Mouse (Mus musculus): ENCODE measurements at regions not wholly inside any gene's neighbourhood (a gene's known extent, or its start where the extent isn't known, plus 50 kb on each side); places are given as distances from the start of the nearest gene placed in this dataset.

DNA sequence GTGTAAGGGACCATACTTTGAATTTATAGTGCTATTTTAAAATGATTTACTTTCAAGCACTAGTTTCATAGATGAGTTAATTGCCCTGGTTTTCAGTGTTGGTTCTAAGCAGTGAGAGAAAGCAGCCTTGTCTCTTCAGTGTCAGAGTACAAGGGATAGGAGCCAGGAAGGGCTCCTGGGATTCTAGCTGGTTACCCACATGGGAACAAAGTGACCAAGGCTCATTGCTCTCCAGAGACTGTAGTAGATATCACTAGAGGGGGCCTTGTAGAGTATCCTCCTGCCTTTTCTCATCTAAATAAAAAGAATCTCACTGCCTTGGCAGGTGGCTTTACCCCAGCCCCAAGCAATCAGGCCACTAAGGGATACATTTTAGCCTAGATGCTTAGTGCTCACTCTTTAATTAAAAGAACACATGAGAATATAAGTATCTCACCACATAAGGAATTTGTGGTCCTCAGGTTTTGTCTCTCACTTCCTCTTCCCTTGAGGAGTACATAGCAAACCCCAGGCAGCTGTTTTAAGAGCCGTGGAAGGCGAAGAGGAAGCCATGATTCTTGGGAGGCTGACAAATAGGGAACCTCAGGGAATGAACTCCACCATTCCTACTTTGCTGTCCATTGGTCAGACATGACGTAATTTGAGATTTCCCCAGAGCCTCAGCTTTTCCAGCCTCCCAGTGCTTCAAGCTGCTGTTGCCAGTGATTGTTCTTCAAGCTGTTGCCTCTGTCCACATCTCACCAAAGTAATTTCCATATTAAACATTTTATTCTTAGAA is 449.2 kb upstream of the Ube2e3 start:
- Histone ChIP-seq H3K4me1 (ENCODE audit: control insufficient read depth, insufficient read depth, low read length) (no peaks in the 10 kb centered on the region), H3K27me3 (ENCODE audit: control insufficient read depth, insufficient read depth, low read length) (no peaks in the 10 kb centered on the region), H3K9me3 (ENCODE audit: control insufficient read depth, low read length) (no peaks in the 10 kb centered on the region), H3K4me2 (replicated peaks; ENCODE audit: low read depth, low read length) (no peak overlapping the region), H3K27ac (ENCODE audit: low read depth, low read length) (no peak overlapping the region), H3K4me3 (ENCODE audit: low read length) (no peak overlapping the region), H3K36me3 (ENCODE audit: control insufficient read depth, insufficient read depth, low read length) (no peaks in the 10 kb centered on the region), H3K9ac (ENCODE audit: low read depth, low read length) (no peak overlapping the region)
- ATAC-seq (ENCODE audit: low FRiP score, low TSS enrichment) = no peak
- WGBS = 42% methylated on average over 3 of the region's 3 CpGs

DNA sequence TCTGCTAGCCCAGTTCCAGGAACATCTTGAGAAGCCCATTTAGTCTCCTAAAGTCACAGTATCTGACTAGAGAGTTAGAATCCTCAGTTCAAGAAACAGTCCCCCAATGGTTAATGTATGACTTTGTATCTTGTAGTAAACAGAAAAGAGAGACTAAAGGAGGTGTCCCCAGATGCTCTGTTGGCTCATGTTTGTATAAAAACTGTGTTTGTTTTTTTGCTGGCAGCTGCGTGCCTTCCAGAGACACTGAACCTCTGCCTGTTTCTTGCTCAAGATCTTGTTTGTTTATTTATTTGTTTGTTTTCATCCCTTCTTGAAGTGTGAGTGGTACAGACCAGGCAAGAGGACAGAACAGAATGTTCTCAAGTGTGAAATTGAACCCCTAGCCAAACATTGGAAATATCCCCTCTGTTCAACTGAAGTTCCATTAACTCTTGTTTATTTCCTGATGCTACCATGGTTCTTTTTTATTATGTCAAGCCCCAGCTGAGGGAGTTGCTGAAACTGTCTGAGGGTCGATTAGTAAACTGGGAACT is 451.3 kb upstream of the Ube2e3 start:
- Histone ChIP-seq H3K9me3 (ENCODE audit: control insufficient read depth, low read length) (no peaks in the 10 kb centered on the region), H3K27me3 (ENCODE audit: control insufficient read depth, insufficient read depth, low read length) (no peaks in the 10 kb centered on the region), H3K4me1 (ENCODE audit: control insufficient read depth, insufficient read depth, low read length) (no peaks in the 10 kb centered on the region), H3K9ac (ENCODE audit: low read depth, low read length) (no peak overlapping the region), H3K27ac (ENCODE audit: low read depth, low read length) (no peak overlapping the region), H3K36me3 (ENCODE audit: control insufficient read depth, insufficient read depth, low read length) (no peaks in the 10 kb centered on the region), H3K4me2 (replicated peaks; ENCODE audit: low read depth, low read length) (no peak overlapping the region), H3K4me3 (ENCODE audit: low read length) (no peak overlapping the region)
- 44% methylated on average over 2 of the region's 2 CpGs for WGBS
- no peak for ATAC-seq (ENCODE audit: low FRiP score, low TSS enrichment)

DNA sequence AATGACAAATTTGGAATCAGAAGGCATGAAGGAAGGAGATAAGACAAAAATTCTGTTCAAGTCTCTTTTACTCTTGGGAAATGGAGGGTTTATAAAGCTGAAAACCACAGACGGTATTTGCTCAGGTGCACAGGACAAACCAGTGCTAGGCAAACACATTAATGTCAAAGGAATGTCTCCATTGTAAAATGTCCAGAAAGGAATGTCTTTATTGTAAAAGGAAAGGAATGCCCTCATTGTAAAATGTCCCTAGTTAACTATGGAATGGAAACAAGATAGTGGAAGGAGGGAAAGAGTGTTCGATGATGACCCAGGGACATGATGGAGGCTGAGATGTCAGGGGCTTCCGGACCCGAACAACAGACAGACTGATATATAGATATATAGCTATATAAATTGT is 454.9 kb upstream of the Ube2e3 start:
- ATAC-seq (ENCODE audit: low FRiP score, low TSS enrichment) = no peak
- Histone ChIP-seq H3K27ac (ENCODE audit: low read depth, low read length) (no peak overlapping the region), H3K9ac (ENCODE audit: low read depth, low read length) (no peak overlapping the region), H3K4me3 (ENCODE audit: low read length) (no peak overlapping the region), H3K36me3 (ENCODE audit: control insufficient read depth, insufficient read depth, low read length) (no peaks in the 10 kb centered on the region), H3K9me3 (ENCODE audit: control insufficient read depth, low read length) (no peaks in the 10 kb centered on the region), H3K4me1 (ENCODE audit: control insufficient read depth, insufficient read depth, low read length) (no peaks in the 10 kb centered on the region), H3K27me3 (ENCODE audit: control insufficient read depth, insufficient read depth, low read length) (no peaks in the 10 kb centered on the region), H3K4me2 (replicated peaks; ENCODE audit: low read depth, low read length) (no peak overlapping the region)
- WGBS = 87% methylated on average over 4 of the region's 4 CpGs

DNA sequence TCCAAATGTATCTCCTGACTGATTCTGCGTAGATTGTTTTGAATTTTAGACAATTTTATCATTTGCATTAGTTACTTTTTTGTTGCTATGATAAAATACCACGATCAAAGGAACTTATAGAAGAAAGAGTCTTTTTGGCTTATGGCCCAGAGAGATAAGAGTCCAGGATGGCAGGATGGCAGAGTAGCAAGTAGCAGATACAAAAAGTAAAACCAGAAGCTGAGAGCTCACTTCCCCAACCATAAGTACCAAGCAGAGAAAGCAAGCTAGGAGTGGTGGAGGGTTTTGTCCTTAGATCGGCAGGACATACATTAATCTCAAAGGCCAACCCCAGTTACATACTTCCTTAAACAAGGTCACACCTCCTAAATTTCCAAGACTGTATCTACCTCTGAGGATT is 457.7 kb upstream of the Cwc22 start:
- no peak for ATAC-seq (ENCODE audit: low FRiP score, low TSS enrichment)
- no peak overlapping the region for H3K9ac ChIP-seq (ENCODE audit: low read depth, low read length)
- no peaks in the 10 kb centered on the region for H3K36me3 ChIP-seq (ENCODE audit: control insufficient read depth, insufficient read depth, low read length)
- 87% methylated on average over 3 of the region's 3 CpGs for WGBS
- no peak overlapping the region for H3K4me2 ChIP-seq (replicated peaks; ENCODE audit: low read depth, low read length)
- no peaks in the 10 kb centered on the region for H3K27me3 ChIP-seq (ENCODE audit: control insufficient read depth, insufficient read depth, low read length)
- H3K27ac ChIP-seq (ENCODE audit: low read depth, low read length) = no peak overlapping the region
- no peak overlapping the region for H3K4me3 ChIP-seq (ENCODE audit: low read length)
- no peaks in the 10 kb centered on the region for H3K9me3 ChIP-seq (ENCODE audit: control insufficient read depth, low read length)
- H3K4me1 ChIP-seq (ENCODE audit: control insufficient read depth, insufficient read depth, low read length) = no peaks in the 10 kb centered on the region

DNA sequence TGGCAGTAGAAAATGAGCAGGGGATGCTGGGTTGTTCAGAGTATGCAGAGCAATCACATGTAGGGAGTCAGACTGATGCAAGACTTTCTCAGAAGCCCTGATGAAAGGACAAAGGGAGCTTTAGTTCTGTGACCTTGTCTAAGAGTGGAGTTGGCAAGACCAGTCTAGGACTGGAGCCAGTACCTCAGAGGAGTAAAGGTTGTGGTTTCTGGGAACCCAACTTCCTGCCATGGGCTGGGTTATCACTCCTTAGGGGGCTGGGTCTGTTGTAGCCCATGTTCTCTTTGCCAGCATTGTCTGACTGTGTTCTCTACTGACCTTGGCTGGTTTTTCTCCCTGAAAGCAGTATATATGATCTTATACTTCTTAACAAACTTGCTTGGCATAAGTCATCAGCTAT is 453.1 kb upstream of the Cwc22 start:
- no peaks in the 10 kb centered on the region for H3K4me1 ChIP-seq (ENCODE audit: control insufficient read depth, insufficient read depth, low read length)
- no peak for ATAC-seq (ENCODE audit: low FRiP score, low TSS enrichment)
- no peak overlapping the region for H3K27ac ChIP-seq (ENCODE audit: low read depth, low read length)
- no peak overlapping the region for H3K4me3 ChIP-seq (ENCODE audit: low read length)
- H3K9me3 ChIP-seq (ENCODE audit: control insufficient read depth, low read length) = no peaks in the 10 kb centered on the region
- no peak overlapping the region for H3K9ac ChIP-seq (ENCODE audit: low read depth, low read length)
- no peak overlapping the region for H3K4me2 ChIP-seq (replicated peaks; ENCODE audit: low read depth, low read length)
- H3K36me3 ChIP-seq (ENCODE audit: control insufficient read depth, insufficient read depth, low read length) = no peaks in the 10 kb centered on the region
- H3K27me3 ChIP-seq (ENCODE audit: control insufficient read depth, insufficient read depth, low read length) = no peaks in the 10 kb centered on the region

DNA sequence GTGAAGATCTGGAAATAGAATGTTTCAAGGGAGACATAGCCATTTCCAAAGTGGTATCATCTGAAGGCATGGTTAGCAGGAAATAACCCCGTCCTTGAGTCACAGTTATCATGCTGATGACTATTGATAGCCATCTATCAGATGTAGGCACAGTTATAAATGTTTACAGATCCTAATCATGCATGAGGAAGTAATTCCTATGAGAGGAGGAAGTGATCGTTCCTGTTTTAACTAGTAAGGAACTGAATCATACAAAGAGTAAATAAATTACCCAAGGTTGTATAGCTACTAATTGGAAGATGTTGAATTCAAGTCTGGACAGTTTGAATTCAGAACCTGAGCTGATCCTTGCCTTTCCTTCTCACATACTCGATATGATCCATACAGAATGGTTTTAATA is 450.7 kb upstream of the Cwc22 start:
- H3K4me3 ChIP-seq (ENCODE audit: low read length) = no peak overlapping the region
- no peak overlapping the region for H3K4me2 ChIP-seq (replicated peaks; ENCODE audit: low read depth, low read length)
- no peaks in the 10 kb centered on the region for H3K27me3 ChIP-seq (ENCODE audit: control insufficient read depth, insufficient read depth, low read length)
- no peaks in the 10 kb centered on the region for H3K9me3 ChIP-seq (ENCODE audit: control insufficient read depth, low read length)
- WGBS = 74% methylated on average over 3 of the region's 3 CpGs
- no peak overlapping the region for H3K27ac ChIP-seq (ENCODE audit: low read depth, low read length)
- H3K4me1 ChIP-seq (ENCODE audit: control insufficient read depth, insufficient read depth, low read length) = no peaks in the 10 kb centered on the region
- H3K36me3 ChIP-seq (ENCODE audit: control insufficient read depth, insufficient read depth, low read length) = no peaks in the 10 kb centered on the region
- H3K9ac ChIP-seq (ENCODE audit: low read depth, low read length) = no peak overlapping the region
- ATAC-seq (ENCODE audit: low FRiP score, low TSS enrichment) = no peak

DNA sequence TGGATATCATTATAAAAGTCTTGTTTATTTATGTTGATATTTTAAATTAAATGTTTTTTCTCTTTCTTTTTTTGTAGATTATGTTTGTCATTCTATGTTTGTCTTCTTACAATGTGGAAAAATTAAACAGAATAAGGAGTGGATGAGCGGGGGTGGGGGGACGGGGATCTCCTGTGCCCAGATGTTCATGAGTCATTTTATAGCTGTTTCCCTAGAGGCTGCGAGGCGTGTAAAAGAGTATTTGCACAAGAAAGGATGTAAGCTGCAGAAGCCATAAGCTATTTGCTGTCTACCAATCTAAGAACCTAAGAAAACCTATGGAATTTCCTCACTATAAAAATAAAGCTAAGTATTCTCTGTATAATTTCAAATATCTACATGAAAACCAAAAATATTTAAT is 446.9 kb upstream of the Cwc22 start:
- ATAC-seq (ENCODE audit: low FRiP score, low TSS enrichment) = no peak
- no peak overlapping the region for H3K4me2 ChIP-seq (replicated peaks; ENCODE audit: low read depth, low read length)
- H3K27ac ChIP-seq (ENCODE audit: low read depth, low read length) = no peak overlapping the region
- H3K9ac ChIP-seq (ENCODE audit: low read depth, low read length) = no peak overlapping the region
- H3K36me3 ChIP-seq (ENCODE audit: control insufficient read depth, insufficient read depth, low read length) = no peaks in the 10 kb centered on the region
- no peaks in the 10 kb centered on the region for H3K9me3 ChIP-seq (ENCODE audit: control insufficient read depth, low read length)
- 28% methylated on average over 4 of the region's 4 CpGs for WGBS
- no peaks in the 10 kb centered on the region for H3K27me3 ChIP-seq (ENCODE audit: control insufficient read depth, insufficient read depth, low read length)
- H3K4me3 ChIP-seq (ENCODE audit: low read length) = no peak overlapping the region
- H3K4me1 ChIP-seq (ENCODE audit: control insufficient read depth, insufficient read depth, low read length) = no peaks in the 10 kb centered on the region

DNA sequence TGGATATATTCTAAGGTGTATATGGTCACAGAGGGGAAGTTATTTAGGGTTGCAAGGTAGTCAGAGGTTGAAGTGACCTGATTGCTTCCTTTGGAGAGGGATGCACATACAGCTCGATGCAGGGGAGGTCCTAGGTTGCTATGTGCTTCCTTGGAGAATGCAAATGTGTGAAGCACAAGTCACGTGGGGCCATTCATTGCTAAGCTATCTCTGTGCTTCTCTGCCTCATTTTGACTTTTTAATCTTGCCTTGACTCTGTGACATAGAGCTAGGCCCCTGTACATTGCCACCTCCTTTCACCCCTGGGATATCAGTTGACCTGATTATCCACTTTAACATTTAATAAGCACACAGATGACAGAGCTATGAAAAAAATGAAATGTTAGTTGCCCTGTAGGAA is 446.2 kb upstream of the Cwc22 start:
- no peak for ATAC-seq (ENCODE audit: low FRiP score, low TSS enrichment)
- H3K4me3 ChIP-seq (ENCODE audit: low read length) = no peak overlapping the region
- no peaks in the 10 kb centered on the region for H3K36me3 ChIP-seq (ENCODE audit: control insufficient read depth, insufficient read depth, low read length)
- no peak overlapping the region for H3K27ac ChIP-seq (ENCODE audit: low read depth, low read length)
- 67% methylated on average over 2 of the region's 2 CpGs for whole genome bisulfite sequencing
- no peaks in the 10 kb centered on the region for H3K27me3 ChIP-seq (ENCODE audit: control insufficient read depth, insufficient read depth, low read length)
- no peak overlapping the region for H3K4me2 ChIP-seq (replicated peaks; ENCODE audit: low read depth, low read length)
- H3K9me3 ChIP-seq (ENCODE audit: control insufficient read depth, low read length) = no peaks in the 10 kb centered on the region
- no peak overlapping the region for H3K9ac ChIP-seq (ENCODE audit: low read depth, low read length)
- H3K4me1 ChIP-seq (ENCODE audit: control insufficient read depth, insufficient read depth, low read length) = no peaks in the 10 kb centered on the region

DNA sequence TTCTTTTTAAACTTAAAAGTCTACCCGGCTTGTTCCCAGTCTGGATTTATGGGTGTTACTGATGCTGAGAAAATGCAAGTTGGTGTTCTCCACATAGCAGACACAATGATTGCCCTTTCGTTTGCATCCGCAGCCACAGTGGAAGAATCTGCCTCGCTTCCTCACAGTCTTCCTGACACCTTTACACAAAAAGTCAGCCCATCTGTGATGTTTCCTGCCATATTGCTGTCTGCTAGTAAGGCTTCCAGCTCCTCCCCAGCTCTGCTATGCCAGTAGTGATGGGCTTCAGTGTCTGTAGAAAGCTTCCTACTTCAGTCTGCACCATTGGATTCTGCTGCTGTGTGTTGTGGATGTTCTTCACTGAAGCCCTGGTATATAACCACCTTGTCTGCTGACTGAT is 441.8 kb upstream of the Cwc22 start:
- no peaks in the 10 kb centered on the region for H3K4me1 ChIP-seq (ENCODE audit: control insufficient read depth, insufficient read depth, low read length)
- no peak overlapping the region for H3K27ac ChIP-seq (ENCODE audit: low read depth, low read length)
- no peaks in the 10 kb centered on the region for H3K27me3 ChIP-seq (ENCODE audit: control insufficient read depth, insufficient read depth, low read length)
- H3K4me3 ChIP-seq (ENCODE audit: low read length) = no peak overlapping the region
- ATAC-seq (ENCODE audit: low FRiP score, low TSS enrichment) = no peak
- no peak overlapping the region for H3K4me2 ChIP-seq (replicated peaks; ENCODE audit: low read depth, low read length)
- no peaks in the 10 kb centered on the region for H3K9me3 ChIP-seq (ENCODE audit: control insufficient read depth, low read length)
- no peaks in the 10 kb centered on the region for H3K36me3 ChIP-seq (ENCODE audit: control insufficient read depth, insufficient read depth, low read length)
- 44% methylated on average over 4 of the region's 4 CpGs for WGBS
- no peak overlapping the region for H3K9ac ChIP-seq (ENCODE audit: low read depth, low read length)
